In genomic region chr13:52572451-52573446, GRCm38 (mm10) we compare ENCODE assay signal across 12 mouse cellular contexts. TPM values are rescaled to one million over a fixed set of nuclear protein-coding genes. Genes with fewer than 3 reads are reported as not detected.
DNase-seq lines count a peak whose midpoint lies in the region; ATAC-seq and TF ChIP-seq lines count a peak whose summit lies in the region.
"Had no signal": no experiment of that assay in that cellular context is flagged by ENCODE, and none has a peak within 500 bp of the region (broad histone marks: within the 10 kb centered on the region; RNA-seq: fewer than 3 reads in every experiment).

No protein-coding gene starts in this region.

- peak; percentile 59 for ATAC-seq in liver, embryonic 16.5 days (ENCODE audit: low read depth)
- no peak for ATAC-seq in forebrain, embryonic 13.5 days

- H3K9ac ChIP-seq in liver, adult 2 months (ENCODE audit: low read depth, low read length) = no peak overlapping the region
- H3K9ac ChIP-seq in liver, embryonic 16.5 days (ENCODE audit: low read depth, low read length) = no peak overlapping the region
- no peak overlapping the region for H3K9ac ChIP-seq in forebrain, embryonic 13.5 days
- H3K9ac ChIP-seq: limb, embryonic 13.5 days had no signal

- TF ChIP-seq POLR2A in liver, adult 2 months (IDR thresholded peaks at IDR 0.05; ENCODE audit: extremely low read depth, insufficient read depth, low read length) = no peak

- intact Hi-C loops in left cerebral cortex, postnatal 36 days (cut with DNase I) = loop anchor here (5.0 kb wide), 1 partner anchor 40 kb away; the partner anchor contains the start of gene Diras2

- no peak for TF ChIP-seq CTCF in liver, adult 2 months (IDR thresholded peaks at IDR 0.05; ENCODE audit: low read depth, low read length)

- DNase-seq in liver, adult 2 months (ENCODE audit: extremely low read depth, low read depth, low spot score) = peak; percentile 59
- no peak for DNase-seq in liver
- peak; percentile 17 for DNase-seq in T-cell, adult 2 months (ENCODE audit: low spot score)
- peak; percentile 57 to 68 for DNase-seq in spleen, adult 18-20 months
- no peak for DNase-seq in left cerebral cortex, postnatal 36 days (ENCODE audit: low spot score in 2 of 2)
- DNase-seq: cerebellum, postnatal 36 days; kidney, postnatal 14 days; right cerebral cortex, adult 18-20 months; thymus, postnatal 4 days had no signal

- no peak overlapping the region for H3K4me3 ChIP-seq in liver, adult 2 months (ENCODE audit: insufficient read depth, low read depth, low read length)
- no peak overlapping the region for H3K4me3 ChIP-seq in liver, embryonic 16.5 days (ENCODE audit: low read depth, low read length)
- H3K4me3 ChIP-seq in forebrain, embryonic 13.5 days = no peak overlapping the region
- H3K4me3 ChIP-seq: limb, embryonic 13.5 days had no signal

- no peak overlapping the region for H3K4me2 ChIP-seq in liver, embryonic 16.5 days (ENCODE audit: low read depth, low read length)
- H3K4me2 ChIP-seq in forebrain, embryonic 13.5 days = no peak overlapping the region
- H3K4me2 ChIP-seq: limb, embryonic 13.5 days had no signal

- WGBS in liver, adult 2 months = 71% methylated on average over 9 of the region's 9 CpGs
- WGBS in liver, embryonic 16.5 days (ENCODE audit: insufficient replicate concordance) = 42% methylated on average over 9 of the region's 9 CpGs
- 78% methylated on average over 9 of the region's 9 CpGs for WGBS in forebrain, embryonic 13.5 days

- no peaks in the 10 kb centered on the region for H3K9me3 ChIP-seq in liver, embryonic 16.5 days (replicated peaks; ENCODE audit: control insufficient read depth, low read length)
- no peaks in the 10 kb centered on the region for H3K9me3 ChIP-seq in forebrain, embryonic 13.5 days (replicated peaks)
- H3K9me3 ChIP-seq: limb, embryonic 13.5 days had no signal

- H3K27me3 ChIP-seq in liver, adult 2 months (ENCODE audit: control insufficient read depth, insufficient read depth, low read length) = no peaks in the 10 kb centered on the region
- H3K27me3 ChIP-seq in liver, embryonic 16.5 days (ENCODE audit: control insufficient read depth, insufficient read depth, low read depth, low read length) = no peaks in the 10 kb centered on the region
- H3K27me3 ChIP-seq in forebrain, embryonic 13.5 days = 0 out of 2 replicates have a peak, but pooled peaks cover 2% of the 10 kb centered on the region

- no peaks in the 10 kb centered on the region for H3K4me1 ChIP-seq in liver, adult 2 months (ENCODE audit: control insufficient read depth, insufficient read depth, low read length)
- H3K4me1 ChIP-seq in liver, embryonic 16.5 days (ENCODE audit: control insufficient read depth, low read depth, low read length) = no peaks in the 10 kb centered on the region; the same call in 1 of the 2 replicates
- H3K4me1 ChIP-seq in forebrain, embryonic 13.5 days = peaks cover 10% of the 10 kb centered on the region

- H3K79me2 ChIP-seq in liver, adult 2 months (ENCODE audit: control insufficient read depth, insufficient read depth, low read length) = no peaks in the 10 kb centered on the region

- H3K36me3 ChIP-seq in liver, adult 2 months (ENCODE audit: control insufficient read depth, insufficient read depth, low read length) = no peaks in the 10 kb centered on the region
- no peaks in the 10 kb centered on the region for H3K36me3 ChIP-seq in liver, embryonic 16.5 days (ENCODE audit: control insufficient read depth, insufficient read depth)
- H3K36me3 ChIP-seq in forebrain, embryonic 13.5 days (ENCODE audit: poor library complexity, severe bottlenecking) = no peaks in the 10 kb centered on the region
- H3K36me3 ChIP-seq: limb, embryonic 13.5 days had no signal

- peak overlapping the region; percentile 31 for H3K27ac ChIP-seq in liver, adult 2 months (replicated peaks; ENCODE audit: insufficient read depth, low read depth, low read length)
- peak overlapping the region; percentile 70 for H3K27ac ChIP-seq in liver, embryonic 16.5 days (ENCODE audit: low read length)
- H3K27ac ChIP-seq in forebrain, embryonic 13.5 days = no peak overlapping the region
- H3K27ac ChIP-seq: limb, embryonic 13.5 days had no signal

RNA-seq across cellular contexts. Expression of gene Syk, which starts 10.2 kb away (rescaled TPM):
- 3.0 and 4.2 TPM in 2 replicates for total RNA-seq in liver, adult 2 months (2014; rRNA removed)
- polyA plus RNA-seq in liver, adult 2 months (2012; rRNA removed) = 0.96 and 1.9 TPM in 2 replicates
- polyA plus RNA-seq in liver, embryonic 16.5 days (2015; fragmentation: Nextera tagmentation; extraction: Ambion mirVana) = 5.3 and 5.9 TPM in 2 replicates
- total RNA-seq in left cerebral cortex, postnatal 36 days (2021) = 1 to 10 TPM; 3.5 to 3.6 TPM
- 0.81 and 1.1 TPM in 2 replicates for polyA plus RNA-seq in forebrain, embryonic 13.5 days (2015; fragmentation: Nextera tagmentation; extraction: Ambion mirVana)

RNA-seq across cellular contexts. Expression of gene Diras2, which starts 41.7 kb away (rescaled TPM):
- total RNA-seq in liver, adult 2 months (2014; rRNA removed) = 0.13 TPM in 1 of 2 replicates, not detected in the other
- polyA plus RNA-seq in liver, adult 2 months (2012; rRNA removed) = 0.02 TPM in 1 of 2 replicates, not detected in the other
- polyA plus RNA-seq in liver, embryonic 16.5 days (2015; fragmentation: Nextera tagmentation; extraction: Ambion mirVana) = 0.07 and 0.11 TPM in 2 replicates
- total RNA-seq in left cerebral cortex, postnatal 36 days (2021) = 100 to 1,000 TPM; 158 to 220 TPM
- polyA plus RNA-seq in forebrain, embryonic 13.5 days (2015; fragmentation: Nextera tagmentation; extraction: Ambion mirVana) = 0.77 and 0.93 TPM in 2 replicates

Comparison
In these comparisons a context has a peak if more than half of its experiments do, and no peak if none do; other contexts are left out.
1. DNase-seq: peak in liver, adult 2 months (single experiment), T-cell, adult 2 months (single experiment) and spleen, adult 18-20 months (2 of 2); none in liver (single experiment) and left cerebral cortex, postnatal 36 days (0 of 2).